Mouse (Mus musculus): Measurements from ENCODE around the gene Gm884.

Gene Gm884

DNA sequence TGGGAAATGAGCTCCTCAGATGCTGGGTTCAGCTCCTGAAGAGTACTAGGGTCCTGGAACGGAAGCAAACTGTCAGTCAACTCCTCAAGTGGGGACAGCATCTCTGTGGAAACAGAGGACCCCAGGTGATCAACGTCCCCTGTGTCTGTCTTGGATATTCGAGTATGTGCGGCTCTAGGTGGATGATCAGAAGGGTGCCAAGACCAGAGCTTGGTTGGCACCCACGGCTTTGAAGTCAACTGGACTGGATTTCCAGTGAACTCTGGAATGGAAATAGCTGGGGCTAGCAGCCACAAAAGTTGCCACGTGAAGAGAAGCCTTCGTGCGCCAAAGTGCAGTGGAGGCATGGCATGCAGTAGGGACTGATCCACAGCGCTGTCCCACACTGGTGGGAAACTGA, at the start of gene Gm884:
TSS of gene Gm884 (minus strand) at position 101 of the 400 bp plus-strand sequence.
- DNase-seq (ENCODE audit: low spot score in 2 of 2) = no peak

DNA sequence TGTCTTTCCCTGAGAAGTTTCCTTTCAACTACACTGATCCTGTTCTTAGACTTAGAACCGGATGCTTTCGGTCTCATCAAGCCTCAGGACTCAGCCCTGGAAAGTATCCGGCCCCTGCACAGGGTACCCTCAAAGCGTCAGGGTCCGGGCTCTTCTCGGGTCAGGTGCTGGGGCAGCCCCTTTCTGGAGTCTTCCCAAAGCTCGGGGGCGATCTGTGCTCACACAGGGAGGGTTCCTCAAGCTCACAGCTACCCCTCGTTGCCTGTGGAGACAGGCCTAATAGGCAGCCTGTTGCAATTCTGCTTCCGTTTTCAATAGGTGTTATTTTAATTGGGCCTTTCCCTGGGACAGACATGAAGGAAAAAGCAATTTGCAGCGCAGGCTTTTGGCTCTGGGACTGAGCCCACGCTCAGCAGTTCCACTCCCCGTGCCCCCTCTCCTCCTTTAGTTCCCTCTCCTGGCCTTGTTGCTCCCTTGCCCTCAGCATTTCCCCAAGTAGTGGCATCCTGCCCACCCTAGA, 46.0 kb upstream of the Gm884 start:
- DNase-seq (ENCODE audit: low spot score in 2 of 2) = no peak

DNA sequence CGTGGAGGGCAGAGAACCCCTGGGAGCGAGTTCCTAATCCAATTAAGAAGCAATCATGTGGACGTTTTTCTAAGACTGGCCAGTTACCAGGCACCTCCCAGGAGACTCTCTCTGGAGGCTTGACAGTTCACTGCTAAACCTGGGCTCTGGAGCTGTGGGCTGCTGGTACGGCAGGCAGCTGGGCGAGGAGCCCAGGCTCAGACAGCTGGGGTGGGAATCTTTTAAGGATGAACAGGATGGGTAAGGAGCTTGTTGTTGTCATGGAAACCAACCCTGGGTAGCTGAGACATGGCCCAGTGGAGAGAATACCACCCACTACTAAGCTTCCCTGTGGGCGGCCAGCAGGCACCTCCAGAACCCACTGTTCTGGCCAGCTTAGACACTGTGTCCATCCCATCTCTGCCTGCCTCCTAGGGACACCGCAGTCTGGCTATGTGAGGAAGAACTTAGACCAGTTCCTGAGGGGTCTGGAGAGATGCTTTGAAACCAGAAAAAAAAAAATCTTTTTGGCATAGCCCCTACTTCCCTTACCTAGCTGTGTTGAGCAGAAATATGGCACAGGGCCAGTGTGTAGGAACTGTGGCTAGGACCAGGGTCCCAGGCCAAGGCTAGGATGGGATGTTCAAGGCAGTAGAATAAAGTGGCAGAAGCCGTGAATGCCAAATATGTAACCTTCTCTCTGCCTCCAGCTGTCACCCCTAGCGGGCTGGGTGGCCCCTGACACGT, 45.4 kb upstream of the Gm884 start:
- no peak for DNase-seq (ENCODE audit: low spot score in 2 of 2)

DNA sequence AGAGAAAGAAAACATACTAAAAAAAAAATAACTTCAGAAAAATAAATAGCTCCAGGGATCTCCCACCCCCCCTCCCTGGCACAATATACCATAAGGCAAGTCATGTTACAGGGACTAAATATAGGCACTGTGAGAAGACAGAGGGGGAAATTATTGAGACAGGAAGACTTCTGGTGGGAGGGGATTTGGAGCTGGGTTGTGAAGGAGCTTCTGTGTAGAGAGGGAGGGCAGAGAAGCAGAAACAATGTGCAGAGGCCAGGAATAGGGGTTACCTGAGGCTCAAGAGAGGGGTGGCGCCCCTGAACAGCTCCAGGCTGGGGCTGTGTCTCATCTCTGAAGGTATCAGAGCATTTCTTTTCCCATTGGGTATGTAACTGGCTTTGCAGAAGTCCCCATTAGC, 44.8 kb upstream of the Gm884 start:
- no peak for DNase-seq (ENCODE audit: low spot score in 2 of 2)

DNA sequence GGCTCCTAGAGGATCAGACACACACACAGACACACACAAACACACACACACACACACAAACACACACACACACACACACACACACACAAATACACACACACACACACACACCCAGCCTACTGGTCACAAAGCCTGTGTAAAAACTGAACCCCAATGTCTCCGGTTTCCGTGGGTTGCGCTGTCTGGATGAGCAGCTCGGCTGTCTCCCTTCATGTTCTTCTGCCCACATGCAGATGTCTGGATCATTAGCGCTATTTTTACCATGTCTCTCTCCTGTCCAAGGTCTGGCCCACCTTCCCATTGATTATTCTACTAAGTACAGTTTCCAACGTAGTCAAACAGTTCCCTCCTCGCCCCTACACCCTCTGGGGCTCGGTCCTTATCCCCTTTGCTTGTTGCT, 42.2 kb upstream of the Gm884 start:
- DNase-seq (ENCODE audit: low spot score in 2 of 2) = no peak

DNA sequence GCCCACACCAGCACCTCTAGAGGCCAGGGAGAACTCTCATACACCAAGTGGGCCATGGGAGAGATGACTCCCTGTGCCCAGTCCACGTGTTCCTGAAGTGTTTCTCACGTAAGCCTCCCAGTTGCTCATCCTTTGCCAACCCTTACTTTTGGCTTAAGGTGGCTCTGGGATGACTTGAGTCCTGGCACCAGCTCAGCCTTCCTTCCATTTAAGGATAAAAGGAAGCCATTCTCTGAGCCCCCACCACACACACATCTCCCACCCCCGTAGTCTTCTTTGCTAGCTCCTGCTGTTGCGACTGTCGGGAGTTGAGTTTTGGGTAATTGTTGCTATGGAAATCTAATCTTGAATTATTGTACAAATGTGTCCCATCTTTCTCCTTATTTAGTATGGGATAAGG, 41.6 kb upstream of the Gm884 start:
- DNase-seq (ENCODE audit: low spot score in 2 of 2) = no peak

DNA sequence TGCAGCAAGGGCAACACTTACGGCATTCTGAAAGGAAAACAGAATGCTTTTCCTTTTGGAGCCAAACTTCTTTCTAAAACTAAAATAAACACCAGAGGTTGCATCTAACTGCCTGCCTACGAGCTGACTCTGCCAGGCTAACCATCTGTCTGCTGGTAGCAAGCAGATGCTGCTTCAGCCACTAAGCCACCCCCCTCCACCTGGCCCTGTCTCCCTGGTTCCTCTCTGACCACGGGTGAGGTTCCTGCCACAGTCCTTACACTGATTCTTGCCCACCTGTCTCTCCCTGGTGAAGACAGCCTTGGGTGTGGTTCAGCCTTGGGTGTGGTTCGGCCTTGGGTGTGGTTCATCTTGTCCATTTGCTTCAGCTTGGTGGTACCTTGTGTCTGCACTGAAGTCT, 40.9 kb upstream of the Gm884 start:
- no peak for DNase-seq (ENCODE audit: low spot score in 2 of 2)

DNA sequence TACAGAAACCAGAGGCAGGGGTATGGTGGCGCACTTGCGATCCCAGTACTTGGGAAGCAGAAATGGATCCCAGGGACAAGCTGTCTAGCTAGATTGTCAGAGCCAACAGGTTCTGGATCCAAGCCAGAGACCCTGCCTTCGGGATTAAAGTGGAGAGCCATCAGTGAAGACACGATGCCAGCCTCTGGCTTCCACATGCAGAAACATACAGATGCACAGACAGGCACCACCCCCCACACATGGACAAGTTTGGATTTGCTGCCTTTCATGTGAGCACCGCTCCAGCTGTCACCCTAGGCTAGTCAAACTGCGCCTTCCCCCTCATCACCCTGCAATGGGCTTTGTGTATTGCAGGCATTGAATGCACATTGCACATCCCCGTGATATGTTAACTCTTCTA, 37.2 kb upstream of the Gm884 start:
- no peak for DNase-seq (ENCODE audit: low spot score in 2 of 2)

DNA sequence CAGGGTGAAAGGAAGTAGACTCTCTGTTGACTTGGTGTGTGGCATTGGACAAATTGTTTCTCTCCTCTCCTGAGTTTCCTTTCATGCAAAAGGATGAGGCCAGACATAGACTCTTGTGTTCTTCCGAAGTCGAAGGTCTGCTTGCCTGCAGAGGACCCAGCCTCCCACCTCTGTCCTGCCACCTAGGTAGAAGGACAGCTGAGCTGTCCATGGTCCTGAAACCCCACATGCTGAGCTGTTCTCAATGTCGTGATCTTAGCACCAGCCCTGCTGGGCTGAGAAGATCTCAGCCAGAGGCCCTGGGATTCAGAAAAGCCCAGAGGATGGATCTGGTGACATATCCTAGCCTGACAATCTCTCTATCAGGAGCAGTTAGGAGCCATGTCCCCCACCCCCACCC, 35.6 kb upstream of the Gm884 start:
- peak in 1 of 2 experiments; percentile 17 for DNase-seq (ENCODE audit: low spot score in 2 of 2)

DNA sequence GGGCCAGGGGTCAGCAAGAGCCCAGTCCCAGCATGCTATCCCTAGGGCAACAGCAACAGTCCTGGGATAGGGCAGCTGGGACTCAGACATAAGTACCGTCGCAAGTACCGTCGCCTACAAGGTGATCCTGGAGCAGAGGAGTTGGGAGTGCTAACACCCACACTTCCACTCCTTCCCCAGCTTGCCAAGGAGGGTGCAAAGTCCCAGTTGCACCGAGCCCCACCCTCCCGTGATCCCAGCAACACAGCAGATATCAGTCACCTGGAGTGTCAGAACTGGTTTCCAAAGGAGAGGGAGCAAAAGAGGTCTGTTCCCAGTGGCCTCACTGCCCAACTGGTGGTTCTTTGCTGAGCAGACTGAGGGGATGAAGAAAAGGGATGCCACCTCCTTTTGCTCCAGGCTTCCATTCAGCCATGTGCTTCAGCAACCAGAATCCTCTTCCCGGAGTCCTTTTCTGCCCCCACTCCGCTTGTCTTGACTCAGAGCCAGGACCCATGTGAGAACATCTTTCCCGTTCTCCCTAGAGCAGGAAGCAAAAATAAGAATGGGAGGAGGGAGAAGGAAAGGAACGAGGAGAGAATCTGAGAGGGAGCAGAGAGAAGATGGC, 32.5 kb upstream of the Gm884 start:
- DNase-seq (ENCODE audit: low spot score in 2 of 2) = no peak

DNA sequence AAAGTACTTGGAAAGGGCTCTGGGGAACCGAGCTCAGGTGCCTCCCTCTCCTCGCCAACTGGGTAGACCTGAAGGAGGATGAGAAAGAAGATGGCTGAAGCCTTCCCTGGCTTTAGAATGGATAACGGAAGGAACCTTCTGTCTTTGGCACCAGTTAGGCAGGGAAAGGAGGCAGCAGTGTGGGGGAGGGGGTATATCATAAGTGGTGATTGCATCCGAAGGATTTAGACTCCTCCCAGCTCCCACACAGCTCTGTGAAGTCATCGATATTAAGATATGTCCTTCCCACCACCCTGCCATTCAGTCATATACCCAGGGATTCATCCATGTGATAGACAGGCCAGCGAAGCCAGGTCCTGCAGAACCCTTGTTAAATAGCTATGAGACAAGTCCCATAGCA, 30.5 kb upstream of the Gm884 start:
- DNase-seq (ENCODE audit: low spot score in 2 of 2) = no peak

DNA sequence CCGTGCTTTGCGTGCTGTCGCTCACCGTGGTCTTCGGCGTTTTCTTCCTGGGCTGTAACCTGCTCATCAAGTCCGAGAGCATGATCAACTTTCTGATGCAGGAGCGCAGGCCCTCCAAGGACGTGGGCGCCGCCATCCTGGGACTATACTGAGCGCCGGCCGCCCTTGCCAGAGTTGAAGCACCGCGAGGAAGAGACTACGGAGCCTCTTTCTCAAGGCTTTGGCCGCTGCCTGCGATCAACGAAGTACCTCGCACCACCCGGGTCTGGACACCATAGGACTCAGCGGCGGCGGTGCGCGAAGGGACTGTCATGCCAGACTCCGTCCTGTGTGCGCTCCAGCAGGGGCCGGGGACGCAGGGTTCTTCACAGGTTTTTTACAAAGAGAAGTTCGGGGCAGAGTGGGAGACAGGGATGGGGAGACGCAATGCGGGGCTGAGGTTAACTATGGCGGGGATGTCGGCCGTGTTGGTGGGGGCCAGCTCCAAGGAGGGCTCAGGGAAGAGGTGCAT, 29.1 kb upstream of the Gm884 start:
- no peak for DNase-seq (ENCODE audit: low spot score in 2 of 2)

DNA sequence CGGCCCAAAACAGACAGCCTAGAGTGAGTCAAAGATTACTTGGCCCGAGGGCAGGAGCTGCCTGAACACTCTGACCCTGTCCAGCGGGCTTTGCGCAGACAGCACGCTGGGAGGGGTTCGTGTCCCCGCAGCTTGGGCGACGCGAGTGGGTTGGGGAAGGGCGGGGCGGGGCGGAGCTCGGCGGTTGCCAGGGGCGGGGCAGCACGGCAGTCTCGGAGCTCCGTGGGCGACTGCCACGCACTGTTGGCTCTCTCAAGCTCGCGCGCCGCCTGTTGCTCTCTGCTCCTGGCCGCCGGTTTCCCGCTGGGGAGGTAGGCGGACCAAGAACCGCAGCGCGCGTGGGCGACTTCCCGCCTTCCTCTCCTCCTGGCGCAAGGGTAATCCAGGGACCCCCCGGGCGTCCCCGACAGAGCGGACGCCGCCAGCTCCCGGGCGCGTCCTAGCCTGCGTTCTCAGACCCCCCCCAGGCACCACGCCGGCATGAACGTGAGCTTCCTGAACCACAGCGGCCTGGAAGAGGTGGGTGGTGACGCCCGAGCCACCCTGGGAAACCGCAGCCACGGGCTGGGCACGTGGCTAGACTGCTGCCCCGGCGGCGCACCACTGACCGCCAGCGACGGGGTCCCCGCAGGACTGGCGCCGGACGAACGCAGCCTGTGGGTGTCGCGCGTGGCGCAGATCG, 28.5 kb upstream of the Gm884 start, which contains the start of gene Rprml:
TSS of gene Rprml (plus strand) at position 270 of the 682 bp plus-strand sequence.
- no peak for DNase-seq (ENCODE audit: low spot score in 2 of 2)

DNA sequence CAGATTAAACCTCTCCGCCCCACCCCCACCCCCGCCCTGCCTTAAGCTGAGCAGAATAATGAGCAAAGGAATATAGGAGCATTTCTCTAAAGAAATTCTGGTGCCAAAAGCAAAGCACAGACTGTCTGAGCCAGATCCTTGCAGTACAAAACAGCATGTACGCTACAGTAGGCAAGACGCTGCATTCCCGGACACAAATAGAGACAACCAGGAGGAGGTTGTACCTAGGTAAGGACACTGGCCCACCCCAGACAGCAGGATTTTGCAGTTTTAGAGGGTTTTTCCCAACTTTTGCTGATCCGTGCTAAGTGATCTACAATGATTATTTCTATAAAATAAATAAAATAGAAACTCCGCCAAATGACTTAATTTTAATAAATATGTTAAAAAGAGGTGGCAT, 27.7 kb upstream of the Gm884 start:
- DNase-seq (ENCODE audit: low spot score in 2 of 2) = no peak

DNA sequence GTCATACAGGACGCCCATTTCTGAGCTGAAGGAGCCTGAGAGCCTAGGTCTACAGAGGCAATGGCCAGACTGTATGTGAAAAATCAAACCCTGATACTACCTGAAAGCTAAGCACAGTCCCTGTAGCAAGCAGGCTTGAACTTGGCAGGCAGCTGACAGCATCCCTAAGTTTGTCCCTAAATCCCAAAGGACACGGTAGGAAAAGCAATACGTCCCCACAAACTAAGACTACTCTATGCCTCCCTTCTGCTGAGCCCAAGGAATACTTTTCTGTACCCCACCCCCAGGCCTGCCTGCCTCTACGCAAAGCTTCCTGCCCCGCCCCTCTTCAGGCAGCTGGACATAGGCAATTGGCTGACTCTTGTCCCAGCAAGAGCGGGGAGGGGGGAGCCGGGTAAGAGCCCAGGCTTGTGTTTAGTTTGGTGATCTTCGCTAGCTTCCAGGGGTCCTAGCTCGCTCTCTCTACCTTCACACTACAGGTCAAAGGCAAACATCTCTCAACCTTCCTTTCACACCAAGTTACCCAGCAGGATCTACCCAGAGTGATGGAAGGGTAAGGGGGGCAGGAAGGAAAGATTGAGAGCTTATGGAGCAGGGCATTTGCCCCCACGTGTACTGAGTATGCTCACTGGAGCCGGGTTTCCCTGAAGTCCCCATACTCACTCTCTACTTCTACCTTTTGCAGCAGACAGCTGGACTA, 27.1 kb upstream of the Gm884 start:
- DNase-seq (ENCODE audit: low spot score in 2 of 2) = no peak

DNA sequence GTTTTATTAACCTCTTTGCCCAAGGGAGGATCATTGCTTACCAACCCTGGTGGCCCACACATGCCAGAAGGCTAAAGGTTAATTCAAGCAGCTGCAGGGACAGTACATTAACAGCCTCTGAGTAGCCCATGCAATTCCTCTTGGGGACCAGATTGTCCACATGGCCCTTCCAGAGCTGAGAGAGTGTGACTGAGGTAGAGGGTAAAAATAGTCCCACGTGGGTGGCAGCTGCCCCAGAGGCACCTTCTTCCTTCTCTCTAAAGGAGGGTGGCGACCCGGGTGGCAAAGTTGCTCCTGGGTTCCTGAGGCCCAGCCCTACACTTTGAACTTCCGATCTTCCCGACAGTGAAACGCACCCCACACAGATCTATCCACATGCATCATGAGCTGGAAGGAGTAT, 25.4 kb upstream of the Gm884 start:
- no peak for DNase-seq (ENCODE audit: low spot score in 2 of 2)

DNA sequence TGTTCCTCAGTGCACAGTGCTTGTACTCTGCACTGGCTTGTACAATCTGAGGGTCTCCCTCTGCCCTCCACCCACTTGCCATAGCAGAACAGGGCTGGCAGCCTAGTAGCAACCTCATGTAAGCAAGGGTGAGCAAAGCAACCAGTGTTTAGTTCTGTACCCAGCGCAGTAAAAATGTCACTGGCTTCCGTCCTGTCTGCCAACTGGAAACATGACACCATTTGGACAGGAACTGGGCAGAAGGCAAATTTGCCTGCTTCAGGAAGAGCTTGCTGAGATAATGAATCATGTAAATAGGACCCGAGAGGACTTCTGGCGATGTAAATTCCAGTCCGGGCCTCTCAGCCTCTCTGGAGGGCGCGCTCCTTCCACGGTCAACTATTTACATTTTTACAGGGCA, 24.8 kb upstream of the Gm884 start:
- no peak for DNase-seq (ENCODE audit: low spot score in 2 of 2)

DNA sequence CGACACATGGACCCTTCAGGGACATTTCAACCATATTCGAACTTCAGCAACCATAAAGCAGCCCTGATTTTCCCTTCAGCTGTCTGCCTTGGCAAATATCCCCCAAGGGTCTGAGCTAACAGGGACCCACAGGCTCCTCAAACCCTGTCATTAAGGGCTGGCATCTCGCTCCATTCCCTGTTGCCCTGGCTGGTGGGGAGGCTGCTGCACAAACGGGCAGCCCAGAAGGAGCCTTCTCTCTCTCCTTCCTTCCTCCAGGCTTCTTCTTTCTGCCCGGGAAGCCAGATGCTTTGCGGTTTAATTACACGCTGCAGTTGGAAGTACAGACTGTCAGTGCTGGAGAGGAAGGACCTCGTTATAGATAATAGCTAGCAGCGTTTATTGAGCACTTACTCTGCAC, 22.3 kb upstream of the Gm884 start:
- DNase-seq (ENCODE audit: low spot score in 2 of 2) = no peak

DNA sequence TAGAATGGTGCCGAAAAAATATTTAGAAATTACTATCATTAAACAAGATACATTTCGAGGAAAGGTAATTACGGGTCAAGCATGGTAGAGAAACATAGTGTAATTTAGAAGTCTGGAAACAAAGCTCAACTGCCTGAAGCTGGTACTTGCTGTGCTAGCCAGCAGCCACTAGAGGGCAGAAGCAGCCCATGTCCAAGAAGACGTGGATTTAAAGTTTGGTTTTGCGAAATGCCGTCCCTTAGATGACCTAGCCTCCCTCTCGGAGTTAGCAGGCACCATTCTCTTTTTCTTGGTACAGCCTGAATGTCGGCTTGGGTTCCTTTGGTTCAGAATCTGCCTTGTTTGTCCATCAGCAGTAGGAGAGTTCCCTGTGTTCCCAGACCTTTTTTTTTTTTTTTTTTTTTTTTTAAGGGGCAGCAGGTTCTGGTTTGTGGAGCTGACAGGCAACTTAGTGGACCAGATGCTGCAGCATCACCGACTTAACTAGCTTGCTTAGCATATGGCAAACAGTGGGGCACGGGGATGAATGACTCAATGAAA, 18.5 kb upstream of the Gm884 start:
- DNase-seq (ENCODE audit: low spot score in 2 of 2) = peak in 1 of 2 experiments; percentile 14

DNA sequence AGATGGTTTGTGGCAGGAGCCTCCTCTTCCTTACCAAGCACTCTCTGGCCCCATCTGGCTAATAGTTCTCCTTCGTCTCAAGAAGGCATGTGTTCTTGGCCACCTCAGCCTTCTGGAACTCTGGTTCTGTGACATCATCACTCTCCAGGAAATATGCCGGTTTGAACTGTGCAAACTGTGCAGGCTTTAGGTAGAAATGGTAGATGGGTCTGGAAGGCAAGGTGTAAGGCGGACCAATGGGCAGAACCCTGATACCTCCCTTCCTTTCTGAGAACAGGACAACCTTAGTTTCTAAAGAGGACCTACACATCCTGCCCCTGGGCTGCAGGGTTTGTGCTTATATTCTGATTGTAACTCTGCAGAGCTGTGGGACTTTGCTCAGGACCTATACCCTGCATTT, 17.9 kb upstream of the Gm884 start, which contains the start of gene Lyzl6:
TSS of gene Lyzl6 (minus strand) at position 101 of the 400 bp plus-strand sequence.
- DNase-seq (ENCODE audit: low spot score in 2 of 2) = no peak

DNA sequence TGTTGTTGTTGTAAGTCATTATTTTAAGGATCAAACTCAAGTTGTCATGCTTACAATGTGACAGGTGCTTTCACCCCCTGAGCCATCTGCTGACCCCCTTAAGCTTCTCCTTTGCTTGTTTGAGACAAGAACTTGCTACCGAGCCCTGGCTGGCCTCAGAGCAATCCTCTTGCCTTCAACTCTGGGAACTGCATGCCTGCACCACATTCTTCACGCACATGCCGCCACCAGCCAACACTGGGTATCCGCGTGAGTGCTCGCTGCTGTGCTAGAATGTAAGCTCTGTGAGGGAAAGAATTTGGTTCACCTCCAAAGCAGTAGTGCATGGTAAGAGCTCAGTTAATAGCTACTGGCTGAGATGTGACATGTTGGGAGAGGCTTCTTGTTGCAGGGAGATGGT, 15.3 kb upstream of the Gm884 start:
- DNase-seq (ENCODE audit: low spot score in 2 of 2) = no peak

DNA sequence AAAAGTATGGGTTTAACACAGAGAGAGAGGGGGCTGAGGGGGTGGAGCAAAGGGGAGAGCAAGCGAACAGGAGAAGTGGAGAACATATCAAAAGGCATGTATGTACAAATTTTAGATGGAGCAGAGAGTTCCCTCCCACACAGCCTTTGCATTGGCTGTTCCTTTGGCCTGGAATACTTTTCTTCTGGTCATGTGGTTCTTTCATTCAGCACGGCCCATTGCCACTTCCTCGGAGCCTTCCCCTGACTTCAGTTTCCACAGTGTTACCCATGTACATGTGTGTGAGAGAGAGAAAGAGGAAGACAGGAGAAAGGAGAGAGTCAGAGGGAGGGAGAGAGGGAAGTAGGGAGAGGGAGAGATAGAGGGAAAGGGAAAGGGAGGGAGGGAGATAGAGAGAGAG, 14.5 kb upstream of the Gm884 start:
- no peak for DNase-seq (ENCODE audit: low spot score in 2 of 2)
